Mouse (Mus musculus) brain, embryonic 18.5 days (tissue): ENCODE data around the gene Cox10.

ENCODE experiments used
- DNase-seq: peaks from one replicate; pipeline ENCODE4 v3.0.0-alpha.2; 2012; ENCODE audit warnings: low read depth, low spot score

Cox10 gene

GRCm38 (mm10) chr11:63918321-63919105, 160.8 kb downstream of the Cox10 start:
- no peak for DNase-seq

- no peak for DNase-seq
These were observed 161.7 kb downstream of the Cox10 start for GRCm38 (mm10) chr11:63917561-63917960.

GRCm38 (mm10) chr11:63914388-63914787, 164.9 kb downstream of the Cox10 start:
- DNase-seq = no peak

- DNase-seq = no peak
These were observed 165.3 kb downstream of the Cox10 start for GRCm38 (mm10) chr11:63913936-63914335.
